Mouse (Mus musculus): ENCODE measurements at regions not wholly inside any gene's neighbourhood (a gene's known extent, or its start where the extent isn't known, plus 50 kb on each side); places are given as distances from the start of the nearest gene placed in this dataset.

GRCm38 (mm10) chr13:46069571-46069970, 104.8 kb upstream of the Atxn1 start:
- no peak for DNase-seq
- Histone ChIP-seq H3K36me3 (ENCODE audit: control insufficient read depth, insufficient read depth, low read length) (no peaks in the 10 kb centered on the region), H3K27me3 (ENCODE audit: control insufficient read depth, insufficient read depth, low read length) (no peaks in the 10 kb centered on the region), H3K4me1 (replicated peaks; ENCODE audit: control insufficient read depth, insufficient read depth, low read length) (no peaks in the 10 kb centered on the region), H3K4me3 (ENCODE audit: control insufficient read depth, insufficient read depth, low read length) (no peak overlapping the region), H3K27ac (ENCODE audit: control insufficient read depth, insufficient read depth, low read length) (no peak overlapping the region)
- WGBS = 90% methylated on average over 3 of the region's 3 CpGs
- TF ChIP-seq POLR2A (IDR thresholded peaks at IDR 0.05; ENCODE audit: control insufficient read depth, extremely low read depth, insufficient read depth, low read length, poor library complexity) (no peak), CTCF (IDR thresholded peaks at IDR 0.05; ENCODE audit: borderline replicate concordance, control insufficient read depth, extremely low read depth, insufficient read depth, low read length, poor library complexity) (no peak)

GRCm38 (mm10) chr13:46062758-46063157, 98.0 kb upstream of the Atxn1 start:
- H3K27ac ChIP-seq (ENCODE audit: control insufficient read depth, insufficient read depth, low read length) = no peak overlapping the region

GRCm38 (mm10) chr13:46059870-46060269, 95.1 kb upstream of the Atxn1 start:
- H3K4me3 ChIP-seq (ENCODE audit: control insufficient read depth, insufficient read depth, low read length) = no peak overlapping the region
- no peaks in the 10 kb centered on the region for H3K36me3 ChIP-seq (ENCODE audit: control insufficient read depth, insufficient read depth, low read length)
- no peak for DNase-seq
- WGBS = 98% methylated on average over 14 of the region's 14 CpGs
- no peak overlapping the region for H3K27ac ChIP-seq (ENCODE audit: control insufficient read depth, insufficient read depth, low read length)
- H3K4me1 ChIP-seq (replicated peaks; ENCODE audit: control insufficient read depth, insufficient read depth, low read length) = peaks cover 3% of the 10 kb centered on the region; the same call in 1 of the 2 replicates
- TF ChIP-seq CTCF (IDR thresholded peaks at IDR 0.05; ENCODE audit: borderline replicate concordance, control insufficient read depth, extremely low read depth, insufficient read depth, low read length, poor library complexity) (no peak), POLR2A (IDR thresholded peaks at IDR 0.05; ENCODE audit: control insufficient read depth, extremely low read depth, insufficient read depth, low read length, poor library complexity) (no peak)
- H3K27me3 ChIP-seq (ENCODE audit: control insufficient read depth, insufficient read depth, low read length) = no peaks in the 10 kb centered on the region

More at GRCm38 (mm10) chr13:46062758-46063157, 98.0 kb upstream of the Atxn1 start:
- DNase-seq = no peak
- H3K4me1 ChIP-seq (replicated peaks; ENCODE audit: control insufficient read depth, insufficient read depth, low read length) = peaks cover 3% of the 10 kb centered on the region; the same call in 1 of the 2 replicates
- H3K4me3 ChIP-seq (ENCODE audit: control insufficient read depth, insufficient read depth, low read length) = no peak overlapping the region
- 43% methylated on average over 7 of the region's 7 CpGs for WGBS
- TF ChIP-seq CTCF (IDR thresholded peaks at IDR 0.05; ENCODE audit: borderline replicate concordance, control insufficient read depth, extremely low read depth, insufficient read depth, low read length, poor library complexity) = no peak
- no peak for TF ChIP-seq POLR2A (IDR thresholded peaks at IDR 0.05; ENCODE audit: control insufficient read depth, extremely low read depth, insufficient read depth, low read length, poor library complexity)
- no peaks in the 10 kb centered on the region for H3K27me3 ChIP-seq (ENCODE audit: control insufficient read depth, insufficient read depth, low read length)
- no peaks in the 10 kb centered on the region for H3K36me3 ChIP-seq (ENCODE audit: control insufficient read depth, insufficient read depth, low read length)

- H3K4me1 ChIP-seq (replicated peaks; ENCODE audit: control insufficient read depth, insufficient read depth, low read length) = peaks cover 3% of the 10 kb centered on the region; the same call in 1 of the 2 replicates
- no peak for TF ChIP-seq CTCF (IDR thresholded peaks at IDR 0.05; ENCODE audit: borderline replicate concordance, control insufficient read depth, extremely low read depth, insufficient read depth, low read length, poor library complexity)
- TF ChIP-seq POLR2A (IDR thresholded peaks at IDR 0.05; ENCODE audit: control insufficient read depth, extremely low read depth, insufficient read depth, low read length, poor library complexity) = no peak
- WGBS = 13% methylated on average over 7 of the region's 7 CpGs
- no peaks in the 10 kb centered on the region for H3K36me3 ChIP-seq (ENCODE audit: control insufficient read depth, insufficient read depth, low read length)
- no peak overlapping the region for H3K4me3 ChIP-seq (ENCODE audit: control insufficient read depth, insufficient read depth, low read length)
- H3K27ac ChIP-seq (ENCODE audit: control insufficient read depth, insufficient read depth, low read length) = no peak overlapping the region
- DNase-seq = peak; percentile 34
- no peaks in the 10 kb centered on the region for H3K27me3 ChIP-seq (ENCODE audit: control insufficient read depth, insufficient read depth, low read length)
Observed at GRCm38 (mm10) chr13:46058862-46059261, 94.1 kb upstream of the Atxn1 start.

GRCm38 (mm10) chr13:46058341-46058740, 93.5 kb upstream of the Atxn1 start:
- no peak for DNase-seq
- no peaks in the 10 kb centered on the region for H3K36me3 ChIP-seq (ENCODE audit: control insufficient read depth, insufficient read depth, low read length)
- H3K27ac ChIP-seq (ENCODE audit: control insufficient read depth, insufficient read depth, low read length) = no peak overlapping the region
- 68% methylated on average over 3 of the region's 3 CpGs for WGBS
- H3K4me3 ChIP-seq (ENCODE audit: control insufficient read depth, insufficient read depth, low read length) = no peak overlapping the region
- TF ChIP-seq POLR2A (IDR thresholded peaks at IDR 0.05; ENCODE audit: control insufficient read depth, extremely low read depth, insufficient read depth, low read length, poor library complexity) = no peak
- no peak for TF ChIP-seq CTCF (IDR thresholded peaks at IDR 0.05; ENCODE audit: borderline replicate concordance, control insufficient read depth, extremely low read depth, insufficient read depth, low read length, poor library complexity)
- H3K4me1 ChIP-seq (replicated peaks; ENCODE audit: control insufficient read depth, insufficient read depth, low read length) = peaks cover 3% of the 10 kb centered on the region; the same call in 1 of the 2 replicates
- H3K27me3 ChIP-seq (ENCODE audit: control insufficient read depth, insufficient read depth, low read length) = no peaks in the 10 kb centered on the region

GRCm38 (mm10) chr13:46055410-46055809, 90.6 kb upstream of the Atxn1 start:
- DNase-seq = no peak
- Histone ChIP-seq H3K4me3 (ENCODE audit: control insufficient read depth, insufficient read depth, low read length) (no peak overlapping the region), H3K4me1 (replicated peaks; ENCODE audit: control insufficient read depth, insufficient read depth, low read length) (peaks cover 3% of the 10 kb centered on the region; the same call in 1 of the 2 replicates), H3K36me3 (ENCODE audit: control insufficient read depth, insufficient read depth, low read length) (no peaks in the 10 kb centered on the region), H3K27ac (ENCODE audit: control insufficient read depth, insufficient read depth, low read length) (no peak overlapping the region), H3K27me3 (ENCODE audit: control insufficient read depth, insufficient read depth, low read length) (no peaks in the 10 kb centered on the region)
- no peak for TF ChIP-seq POLR2A (IDR thresholded peaks at IDR 0.05; ENCODE audit: control insufficient read depth, extremely low read depth, insufficient read depth, low read length, poor library complexity)
- TF ChIP-seq CTCF (IDR thresholded peaks at IDR 0.05; ENCODE audit: borderline replicate concordance, control insufficient read depth, extremely low read depth, insufficient read depth, low read length, poor library complexity) = no peak
- WGBS = 89% methylated on average over 3 of the region's 3 CpGs

- no peak for DNase-seq
- no peaks in the 10 kb centered on the region for H3K27me3 ChIP-seq (ENCODE audit: control insufficient read depth, insufficient read depth, low read length)
- no peak overlapping the region for H3K27ac ChIP-seq (ENCODE audit: control insufficient read depth, insufficient read depth, low read length)
- 79% methylated on average over 12 of the region's 12 CpGs for WGBS
- H3K36me3 ChIP-seq (ENCODE audit: control insufficient read depth, insufficient read depth, low read length) = no peaks in the 10 kb centered on the region
- H3K4me1 ChIP-seq (replicated peaks; ENCODE audit: control insufficient read depth, insufficient read depth, low read length) = peaks cover 11% of the 10 kb centered on the region; the same call in 1 of the 2 replicates
- no peak overlapping the region for H3K4me3 ChIP-seq (ENCODE audit: control insufficient read depth, insufficient read depth, low read length)
- TF ChIP-seq POLR2A (IDR thresholded peaks at IDR 0.05; ENCODE audit: control insufficient read depth, extremely low read depth, insufficient read depth, low read length, poor library complexity) (no peak), CTCF (IDR thresholded peaks at IDR 0.05; ENCODE audit: borderline replicate concordance, control insufficient read depth, extremely low read depth, insufficient read depth, low read length, poor library complexity) (no peak)
Observed at GRCm38 (mm10) chr13:46043568-46043967, 78.8 kb upstream of the Atxn1 start.
